Mouse (Mus musculus) erythroblast, embryonic 14.5 days (primary cell): ENCODE measurements at regions not wholly inside any gene's neighbourhood (a gene's known extent, or its start where the extent isn't known, plus 50 kb on each side); places are given as distances from the start of the nearest gene placed in this dataset.

ENCODE experiments used
- H3K27me3 ChIP-seq: 2 replicates; pipeline ENCODE4 v1.6.1; 2012; ENCODE audit warnings: inconsistent platforms; ENCODE audit not compliant: control insufficient read depth
- H3K36me3 ChIP-seq: 2 replicates; pipeline ENCODE4 v1.6.1; 2012; ENCODE audit warnings: mild to moderate bottlenecking, inconsistent platforms; ENCODE audit not compliant: control insufficient read depth
- H3K4me1 ChIP-seq: 2 replicates; pipeline ENCODE4 v1.6.1; 2012; ENCODE audit warnings: inconsistent platforms; ENCODE audit not compliant: control insufficient read depth
- H3K4me3 ChIP-seq: replicated peaks from 2 replicates; pipeline ENCODE3; 2012; ENCODE audit warnings: moderate library complexity, mild to moderate bottlenecking, inconsistent platforms
- H3K9me3 ChIP-seq: 2 replicates; pipeline ENCODE4 v1.6.1; 2012; ENCODE audit warnings: low read length, inconsistent platforms, mixed read lengths; ENCODE audit not compliant: control insufficient read depth
- GATA1 ChIP-seq: IDR thresholded peaks from 2 replicates; pipeline ENCODE4 v1.6.1; 2012; ENCODE audit warnings: low read length, inconsistent platforms, mixed read lengths
- TAL1 ChIP-seq: IDR thresholded peaks from 3 replicates; pipeline ENCODE4 v1.6.1; 2012; ENCODE audit warnings: low read length, inconsistent platforms, mixed read lengths

GRCm38 (mm10) chr1:75652547-75652946 lies 106.5 kb downstream of the Slc4a3 start:
- H3K4me3 ChIP-seq: no peak overlapping the region
- H3K9me3 ChIP-seq: no peaks in the 10 kb centered on the region
- no peaks in the 10 kb centered on the region for H3K27me3 ChIP-seq
- no peaks in the 10 kb centered on the region for H3K36me3 ChIP-seq
- no peaks in the 10 kb centered on the region for H3K4me1 ChIP-seq
- no peak for TF ChIP-seq GATA1
- TF ChIP-seq TAL1: no peak

GRCm38 (mm10) chr1:75652987-75653573 lies 107.0 kb downstream of the Slc4a3 start:
- Histone ChIP-seq H3K4me1 (no peaks in the 10 kb centered on the region), H3K27me3 (no peaks in the 10 kb centered on the region), H3K9me3 (no peaks in the 10 kb centered on the region), H3K4me3 (no peak overlapping the region), H3K36me3 (no peaks in the 10 kb centered on the region)
- TF ChIP-seq TAL1 (no peak), GATA1 (no peak)

- no peak for TF ChIP-seq TAL1
- no peak for TF ChIP-seq GATA1
- H3K36me3 ChIP-seq: no peaks in the 10 kb centered on the region
- no peaks in the 10 kb centered on the region for H3K9me3 ChIP-seq
- no peaks in the 10 kb centered on the region for H3K4me1 ChIP-seq
- H3K4me3 ChIP-seq: no peak overlapping the region
- no peaks in the 10 kb centered on the region for H3K27me3 ChIP-seq
Observed at GRCm38 (mm10) chr1:75653671-75654076, 107.6 kb downstream of the Slc4a3 start.

GRCm38 (mm10) chr1:75656592-75656991 lies 110.5 kb downstream of the Slc4a3 start:
- Histone ChIP-seq H3K27me3 (no peaks in the 10 kb centered on the region), H3K4me3 (no peak overlapping the region), H3K9me3 (no peaks in the 10 kb centered on the region; the same call in 1 of the 2 replicates), H3K36me3 (no peaks in the 10 kb centered on the region), H3K4me1 (no peaks in the 10 kb centered on the region)
- TF ChIP-seq GATA1: no peak

- Histone ChIP-seq H3K36me3 (no peaks in the 10 kb centered on the region), H3K4me3 (no peak overlapping the region), H3K4me1 (no peaks in the 10 kb centered on the region), H3K9me3 (peaks cover 7% of the 10 kb centered on the region; the same call in 1 of the 2 replicates), H3K27me3 (no peaks in the 10 kb centered on the region)
- no peak for TF ChIP-seq TAL1
- TF ChIP-seq GATA1: no peak
Observed at GRCm38 (mm10) chr1:75660336-75661100, 114.5 kb downstream of the Slc4a3 start.

- no peaks in the 10 kb centered on the region for H3K36me3 ChIP-seq
- H3K4me3 ChIP-seq: no peak overlapping the region
- H3K4me1 ChIP-seq: no peaks in the 10 kb centered on the region
- no peak for TF ChIP-seq TAL1
- no peak for TF ChIP-seq GATA1
- peaks cover 7% of the 10 kb centered on the region; the same call in 1 of the 2 replicates for H3K9me3 ChIP-seq
- H3K27me3 ChIP-seq: no peaks in the 10 kb centered on the region
Observed at GRCm38 (mm10) chr1:75662141-75662990, 116.3 kb downstream of the Slc4a3 start.

- Histone ChIP-seq H3K27me3 (no peaks in the 10 kb centered on the region), H3K9me3 (peaks cover 14% of the 10 kb centered on the region), H3K36me3 (no peaks in the 10 kb centered on the region), H3K4me3 (no peak overlapping the region), H3K4me1 (no peaks in the 10 kb centered on the region)
- TF ChIP-seq TAL1 (no peak), GATA1 (no peak)
Observed at GRCm38 (mm10) chr1:75667736-75668269, 121.7 kb downstream of the Slc4a3 start.

GRCm38 (mm10) chr1:75676295-75676694 lies 130.2 kb downstream of the Slc4a3 start:
- Histone ChIP-seq H3K36me3 (no peaks in the 10 kb centered on the region), H3K4me3 (no peak overlapping the region), H3K27me3 (no peaks in the 10 kb centered on the region), H3K4me1 (no peaks in the 10 kb centered on the region), H3K9me3 (peaks cover 15% of the 10 kb centered on the region)
- no peak for TF ChIP-seq TAL1
- no peak for TF ChIP-seq GATA1

- Histone ChIP-seq H3K4me3 (no peak overlapping the region), H3K27me3 (no peaks in the 10 kb centered on the region), H3K9me3 (peaks cover 20% of the 10 kb centered on the region), H3K4me1 (no peaks in the 10 kb centered on the region), H3K36me3 (no peaks in the 10 kb centered on the region)
- TF ChIP-seq GATA1 (no peak), TAL1 (no peak)
Observed at GRCm38 (mm10) chr1:75677695-75678094, 131.6 kb downstream of the Slc4a3 start.
